12 mouse cellular contexts compared by ENCODE assay signal in the genomic region with DNA sequence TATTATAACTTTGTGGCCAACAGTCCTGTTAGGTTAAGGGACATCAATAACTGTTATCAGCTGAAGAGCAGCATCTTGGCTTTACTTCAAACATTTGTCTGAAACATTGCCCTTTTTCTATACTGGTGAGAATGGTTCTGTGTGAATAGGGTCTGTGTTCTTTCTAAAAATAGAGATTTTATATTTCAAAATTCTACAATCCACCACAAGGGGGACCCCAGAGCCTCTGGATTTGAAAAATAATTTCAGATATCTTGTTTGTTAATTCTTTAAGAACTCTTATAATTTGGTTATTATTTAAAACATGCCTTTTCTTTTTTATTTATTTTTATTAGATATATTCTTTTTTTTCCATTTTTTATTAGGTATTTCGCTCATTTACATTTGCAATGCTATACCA. TPM values are rescaled to one million over a fixed set of nuclear protein-coding genes. Genes with fewer than 3 reads are reported as not detected.
DNase-seq lines count a peak whose midpoint lies in the region; ATAC-seq and TF ChIP-seq lines count a peak whose summit lies in the region.
"Had no signal": no experiment of that assay in that cellular context is flagged by ENCODE, and none has a peak within 500 bp of the region (broad histone marks: within the 10 kb centered on the region; RNA-seq: fewer than 3 reads in every experiment).

No protein-coding gene starts in this region.

- H3K9me3 ChIP-seq in intestine, postnatal 0 days (ENCODE audit: control insufficient read depth) = no peaks in the 10 kb centered on the region
- no peaks in the 10 kb centered on the region for H3K9me3 ChIP-seq in intestine, embryonic 16.5 days (ENCODE audit: control insufficient read depth, low read length)
- H3K9me3 ChIP-seq in midbrain, embryonic 14.5 days (ENCODE audit: control insufficient read depth, low read length) = no peaks in the 10 kb centered on the region
- H3K9me3 ChIP-seq in midbrain, embryonic 16.5 days (replicated peaks; ENCODE audit: control insufficient read depth, low read length, poor library complexity, severe bottlenecking) = no peaks in the 10 kb centered on the region
- H3K9me3 ChIP-seq in stomach, postnatal 0 days (ENCODE audit: control insufficient read depth, low read length) = no peaks in the 10 kb centered on the region
- H3K9me3 ChIP-seq: embryonic facial prominence, embryonic 13.5 days; heart, embryonic 10.5 days; hindbrain, embryonic 15.5 days; limb, embryonic 12.5 days had no signal

- peak; percentile 40 for DNase-seq in midbrain, embryonic 14.5 days
- DNase-seq in Muller cell, postnatal 12 days (ENCODE audit: inconsistent ontology term) = peak; percentile 28
- no peak for DNase-seq in stomach, postnatal 0 days (ENCODE audit: low spot score)
- no peak for DNase-seq in right cerebral cortex, postnatal 10 days (ENCODE audit: low spot score in 2 of 2)
- DNase-seq: right cerebral cortex, postnatal 4 days had no signal

- H3K4me2 ChIP-seq in intestine, postnatal 0 days (replicated peaks; ENCODE audit: low read depth) = no peak overlapping the region
- no peak overlapping the region for H3K4me2 ChIP-seq in intestine, embryonic 16.5 days (ENCODE audit: low read depth, low read length)
- no peak overlapping the region for H3K4me2 ChIP-seq in midbrain, embryonic 14.5 days (ENCODE audit: low read length)
- no peak overlapping the region for H3K4me2 ChIP-seq in midbrain, embryonic 16.5 days (ENCODE audit: low read length)
- H3K4me2 ChIP-seq in stomach, postnatal 0 days (replicated peaks; ENCODE audit: low read depth) = no peak overlapping the region
- H3K4me2 ChIP-seq: embryonic facial prominence, embryonic 13.5 days; hindbrain, embryonic 15.5 days; limb, embryonic 12.5 days had no signal

- no peak for TF ChIP-seq EP300 in stomach, postnatal 0 days (optimal IDR thresholded peaks at IDR 0.05)

- H3K27ac ChIP-seq in intestine, postnatal 0 days (ENCODE audit: low read depth, low read length) = no peak overlapping the region
- no peak overlapping the region for H3K27ac ChIP-seq in intestine, embryonic 16.5 days (ENCODE audit: low read length)
- no peak overlapping the region for H3K27ac ChIP-seq in midbrain, embryonic 14.5 days (replicated peaks; ENCODE audit: low read depth, low read length)
- H3K27ac ChIP-seq in midbrain, embryonic 16.5 days (ENCODE audit: low read length) = no peak overlapping the region
- H3K27ac ChIP-seq in stomach, postnatal 0 days (replicated peaks) = no peak overlapping the region
- H3K27ac ChIP-seq: embryonic facial prominence, embryonic 13.5 days; heart, embryonic 10.5 days; hindbrain, embryonic 15.5 days; limb, embryonic 12.5 days had no signal

- 87% methylated on average over 1 of the region's 1 CpGs for WGBS in intestine, postnatal 0 days
- WGBS in intestine, embryonic 16.5 days = 79% methylated on average over 1 of the region's 1 CpGs
- WGBS in midbrain, embryonic 14.5 days = 96% methylated on average over 1 of the region's 1 CpGs
- WGBS in midbrain, embryonic 16.5 days = 91% methylated on average over 1 of the region's 1 CpGs
- WGBS in stomach, postnatal 0 days = 96% methylated on average over 1 of the region's 1 CpGs

- ATAC-seq in intestine, postnatal 0 days = no peak
- ATAC-seq in intestine, embryonic 16.5 days = no peak
- ATAC-seq in midbrain, embryonic 14.5 days (ENCODE audit: low FRiP score, low TSS enrichment) = no peak
- ATAC-seq in midbrain, embryonic 16.5 days = no peak
- no peak for ATAC-seq in stomach, postnatal 0 days (ENCODE audit: low FRiP score, low TSS enrichment)

- H3K9ac ChIP-seq in intestine, postnatal 0 days (ENCODE audit: low read depth, low read length) = no peak overlapping the region
- H3K9ac ChIP-seq in intestine, embryonic 16.5 days (ENCODE audit: low read depth, low read length) = no peak overlapping the region
- H3K9ac ChIP-seq in midbrain, embryonic 14.5 days (replicated peaks; ENCODE audit: low read length) = no peak overlapping the region
- no peak overlapping the region for H3K9ac ChIP-seq in midbrain, embryonic 16.5 days (ENCODE audit: low read depth, low read length)
- H3K9ac ChIP-seq in stomach, postnatal 0 days (ENCODE audit: low read length) = no peak overlapping the region
- H3K9ac ChIP-seq: embryonic facial prominence, embryonic 13.5 days; hindbrain, embryonic 15.5 days; limb, embryonic 12.5 days had no signal

- peak; percentile 57 for TF ChIP-seq CTCF in intestine, postnatal 0 days (IDR thresholded peaks at IDR 0.05; ENCODE audit: low read depth)
- peak; percentile 65 for TF ChIP-seq CTCF in stomach, postnatal 0 days (IDR thresholded peaks at IDR 0.05; ENCODE audit: low read depth)

- no peaks in the 10 kb centered on the region for H3K36me3 ChIP-seq in intestine, postnatal 0 days (ENCODE audit: control insufficient read depth, insufficient read depth)
- no peaks in the 10 kb centered on the region for H3K36me3 ChIP-seq in intestine, embryonic 16.5 days (ENCODE audit: control insufficient read depth, insufficient read depth, low read length)
- H3K36me3 ChIP-seq in midbrain, embryonic 14.5 days (ENCODE audit: control insufficient read depth, insufficient read depth, low read length) = no peaks in the 10 kb centered on the region
- no peaks in the 10 kb centered on the region for H3K36me3 ChIP-seq in midbrain, embryonic 16.5 days (ENCODE audit: control insufficient read depth, insufficient read depth, low read length)
- H3K36me3 ChIP-seq in stomach, postnatal 0 days (ENCODE audit: control insufficient read depth, insufficient read depth, low read length) = no peaks in the 10 kb centered on the region
- H3K36me3 ChIP-seq: embryonic facial prominence, embryonic 13.5 days; heart, embryonic 10.5 days; hindbrain, embryonic 15.5 days; limb, embryonic 12.5 days had no signal

- no peak overlapping the region for H3K4me3 ChIP-seq in intestine, postnatal 0 days (ENCODE audit: low read depth, low read length)
- no peak overlapping the region for H3K4me3 ChIP-seq in intestine, embryonic 16.5 days (ENCODE audit: low read length)
- no peak overlapping the region for H3K4me3 ChIP-seq in midbrain, embryonic 14.5 days (replicated peaks; ENCODE audit: low read depth, low read length)
- no peak overlapping the region for H3K4me3 ChIP-seq in midbrain, embryonic 16.5 days (ENCODE audit: low read depth, low read length)
- no peak overlapping the region for H3K4me3 ChIP-seq in stomach, postnatal 0 days (ENCODE audit: low read depth, low read length)
- H3K4me3 ChIP-seq: embryonic facial prominence, embryonic 13.5 days; heart, embryonic 10.5 days; hindbrain, embryonic 15.5 days; limb, embryonic 12.5 days had no signal

- H3K4me1 ChIP-seq in intestine, postnatal 0 days (replicated peaks; ENCODE audit: control insufficient read depth, insufficient read depth, low read length) = no peaks in the 10 kb centered on the region
- no peaks in the 10 kb centered on the region for H3K4me1 ChIP-seq in intestine, embryonic 16.5 days (ENCODE audit: control insufficient read depth, insufficient read depth, low read length)
- H3K4me1 ChIP-seq in midbrain, embryonic 14.5 days (ENCODE audit: control insufficient read depth, insufficient read depth, low read length) = no peaks in the 10 kb centered on the region
- no peaks in the 10 kb centered on the region for H3K4me1 ChIP-seq in midbrain, embryonic 16.5 days (ENCODE audit: control insufficient read depth, insufficient read depth, low read length)
- H3K4me1 ChIP-seq in stomach, postnatal 0 days (replicated peaks; ENCODE audit: control insufficient read depth, insufficient read depth) = no peaks in the 10 kb centered on the region
- H3K4me1 ChIP-seq: embryonic facial prominence, embryonic 13.5 days; heart, embryonic 10.5 days; hindbrain, embryonic 15.5 days; limb, embryonic 12.5 days had no signal

- no peaks in the 10 kb centered on the region for H3K27me3 ChIP-seq in intestine, postnatal 0 days (replicated peaks; ENCODE audit: control insufficient read depth, insufficient read depth, low read length)
- H3K27me3 ChIP-seq in intestine, embryonic 16.5 days (replicated peaks; ENCODE audit: control insufficient read depth, insufficient read depth, low read length) = no peaks in the 10 kb centered on the region
- H3K27me3 ChIP-seq in midbrain, embryonic 14.5 days (ENCODE audit: control insufficient read depth, insufficient read depth, low read length) = no peaks in the 10 kb centered on the region
- H3K27me3 ChIP-seq in midbrain, embryonic 16.5 days (ENCODE audit: control insufficient read depth, insufficient read depth, low read depth, low read length) = no peaks in the 10 kb centered on the region
- H3K27me3 ChIP-seq in stomach, postnatal 0 days (ENCODE audit: control insufficient read depth, insufficient read depth, low read length) = no peaks in the 10 kb centered on the region
- H3K27me3 ChIP-seq: embryonic facial prominence, embryonic 13.5 days; hindbrain, embryonic 15.5 days; limb, embryonic 12.5 days had no signal

RNA-seq across cellular contexts. Expression of a gene that starts 42.2 kb away (rescaled TPM):
- 13.0 and 13.7 TPM in 2 replicates for polyA plus RNA-seq in intestine, postnatal 0 days (2015; fragmentation: Nextera tagmentation; extraction: Ambion mirVana)
- polyA plus RNA-seq in intestine, embryonic 16.5 days (2015; fragmentation: Nextera tagmentation; extraction: Ambion mirVana) = 30.1 and 32.0 TPM in 2 replicates
- 18.0 and 24.7 TPM in 2 replicates for polyA plus RNA-seq in midbrain, embryonic 14.5 days (2014; fragmentation: Nextera tagmentation; extraction: Ambion mirVana)
- 18.0 and 19.4 TPM in 2 replicates for polyA plus RNA-seq in midbrain, embryonic 16.5 days (2015; fragmentation: Nextera tagmentation; extraction: Ambion mirVana)
- 17.7 TPM in 2 replicates for polyA plus RNA-seq in stomach, postnatal 0 days (2015; fragmentation: Nextera tagmentation; extraction: Ambion mirVana)

Comparison
In these comparisons a context has a peak if more than half of its experiments do, and no peak if none do; other contexts are left out.
1. DNase-seq: peak in midbrain, embryonic 14.5 days (single experiment) and Muller cell, postnatal 12 days (single experiment); none in stomach, postnatal 0 days (single experiment) and right cerebral cortex, postnatal 10 days (0 of 2).